Mouse (Mus musculus) liver, postnatal 0 days (tissue): ENCODE measurements around the gene Rgl2. TPM values are rescaled to one million over a fixed set of nuclear protein-coding genes. Genes with fewer than 3 reads are reported as not detected.
"Not testable (repeated sequence)": the region's sequence is repeated elsewhere in the genome, so short reads cannot be mapped to it uniquely, and the experiment has no call there.

Experiments
- ATAC-seq: fragments of 200-750 bp; cut with Nextera tagmentation; 2 replicates; pipeline ENCODE4 v1.8.0; 2017; ENCODE audit warnings: mild to moderate bottlenecking, moderate library complexity
- DNase-seq: peaks from one replicate; pipeline ENCODE4 v3.0.0-alpha.2; 2016
- H3K27ac ChIP-seq: fragments of 300-500 bp; sonication (generic); 2 replicates; pipeline ENCODE4 v1.5.1; 2014; ENCODE audit warnings: antibody characterized with exemption, moderate library complexity, mild to moderate bottlenecking, low read depth
- H3K27me3 ChIP-seq: fragments of 300-500 bp; sonication (generic); 2 replicates; pipeline ENCODE4 v1.6.1; 2014; ENCODE audit warnings: low read length, control low read depth, mixed read lengths; ENCODE audit not compliant: insufficient read depth
- H3K36me3 ChIP-seq: fragments of 300-500 bp; sonication (generic); replicated peaks from 2 replicates; pipeline ENCODE4 v1.6.1; 2014; ENCODE audit warnings: mild to moderate bottlenecking, control low read depth, low read length, moderate library complexity, mixed read lengths; ENCODE audit not compliant: insufficient read depth
- H3K4me1 ChIP-seq: fragments of 300-500 bp; sonication (generic); 2 replicates; pipeline ENCODE4 v1.6.1; 2014; ENCODE audit warnings: antibody characterized with exemption, mild to moderate bottlenecking, control low read depth; ENCODE audit not compliant: insufficient read depth
- H3K4me2 ChIP-seq: fragments of 300-500 bp; sonication (generic); 2 replicates; pipeline ENCODE4 v1.6.1; 2014; ENCODE audit warnings: low read depth, mild to moderate bottlenecking, low read length, moderate library complexity, mixed read lengths
- H3K4me3 ChIP-seq: fragments of 300-500 bp; sonication (generic); 2 replicates; pipeline ENCODE4 v1.5.1; 2014; ENCODE audit warnings: low read depth, low read length
- H3K9ac ChIP-seq: fragments of 300-500 bp; sonication (generic); replicated peaks from 2 replicates; pipeline ENCODE4 v1.6.1; 2014; ENCODE audit warnings: mild to moderate bottlenecking, moderate library complexity
- H3K9me3 ChIP-seq: fragments of 300-500 bp; sonication (generic); 2 replicates; pipeline ENCODE4 v1.6.1; 2016; ENCODE audit warnings: mild to moderate bottlenecking, control low read depth, low read length, mixed read lengths
- CTCF ChIP-seq: sonication (generic); IDR thresholded peaks from 2 replicates; pipeline ENCODE4 v1.5.1; 2016; ENCODE audit warnings: antibody characterized with exemption, low read depth
- WGBS: fragments of 180-500 bp; shearing (Covaris S2); extraction: QIAGEN DNeasy Blood & Tissue Kit; methylation state at CpG from one replicate; pipeline ENCODE4 v1.1.7; 2014; ENCODE audit not compliant: insufficient replicate concordance; 5-methylcytosine and 5-hydroxymethylcytosine counted together
- microRNA-seq: library from miRNA; unstranded; fragments of <30 nt; microRNA quantifications from one replicate; pipeline ENCODE4, GENCODE M21; 2016
- polyA plus RNA-seq: library from polyadenylated mRNA; unstranded; fragments of >200 nt; fragmentation: Nextera tagmentation; extraction: Ambion mirVana; gene quantifications from 2 replicates; pipeline ENCODE4 v1.2.1, GENCODE M21; 2015

Rgl2 gene
- polyA plus RNA-seq, 1 experiment from 2014 or later: 6.8 TPM

GRCm38 (mm10) chr17:33982136-33982535 is 52.8 kb downstream of the Rgl2 start:
- peak; percentile 96 for TF ChIP-seq CTCF
- H3K27ac ChIP-seq, H3K9me3 ChIP-seq, H3K9ac ChIP-seq, H3K27me3 ChIP-seq, ATAC-seq, H3K36me3 ChIP-seq, H3K4me3 ChIP-seq: not testable (repeated sequence)
- WGBS: 4% methylated on average over 8 of the region's 8 CpGs
- DNase-seq: peak; percentile 78
- peaks cover 26% of the 10 kb centered on the region for H3K4me1 ChIP-seq
- peak overlapping the region; percentile 74 for H3K4me2 ChIP-seq

Small RNAs within 50 kb of the gene (microRNA-seq; reads per million reads assigned to microRNA genes)
- not detected for gene Gm27740

Other genes with a start within 250 kb of the Rgl2 start
- 91.9 and 96.6 TPM in 2 replicates for gene Hnrnpm, start 242.7 kb upstream of the Rgl2 start, polyA plus RNA-seq
- 137 and 144 TPM in 2 replicates for gene March2, start 210.9 kb upstream of the Rgl2 start, polyA plus RNA-seq
- 80.4 and 88.9 TPM in 2 replicates for gene Rab11b, start 169.0 kb upstream of the Rgl2 start, polyA plus RNA-seq
- 64.4 and 93.5 TPM in 2 replicates for gene Angptl4, start 147.7 kb upstream of the Rgl2 start, polyA plus RNA-seq
- gene Kank3, start 119.0 kb upstream of the Rgl2 start, polyA plus RNA-seq: 9.4 and 10.6 TPM in 2 replicates
- 699 and 710 TPM in 2 replicates for gene Rps28, start 105.0 kb upstream of the Rgl2 start, polyA plus RNA-seq
- 379 and 389 TPM in 2 replicates for gene Ndufa7, start 105.0 kb upstream of the Rgl2 start, polyA plus RNA-seq
- 16.6 and 17.4 TPM in 2 replicates for gene Cd320, start 86.5 kb upstream of the Rgl2 start, polyA plus RNA-seq
- not detected in 2 replicates for gene Gm7029, start 55.7 kb upstream of the Rgl2 start, polyA plus RNA-seq
- 2.6 and 3.6 TPM in 2 replicates for gene Kifc1, start 38.9 kb upstream of the Rgl2 start, polyA plus RNA-seq
- gene Platr17, start 24.4 kb upstream of the Rgl2 start, polyA plus RNA-seq: 0.41 and 0.54 TPM in 2 replicates
- gene Daxx, start 20.1 kb upstream of the Rgl2 start, polyA plus RNA-seq: 12.6 and 13.0 TPM in 2 replicates
- gene Tapbp, start 13.6 kb upstream of the Rgl2 start, polyA plus RNA-seq: 47.0 and 47.9 TPM in 2 replicates
- 7.1 and 7.9 TPM in 2 replicates for gene Zbtb22, start 13.6 kb upstream of the Rgl2 start, polyA plus RNA-seq
- gene Pfdn6, start 10.8 kb downstream of the Rgl2 start, polyA plus RNA-seq: 82.2 and 85.5 TPM in 2 replicates
- 12.7 and 12.8 TPM in 2 replicates for gene Wdr46, start 11.1 kb downstream of the Rgl2 start, polyA plus RNA-seq
- gene B3galt4, start 21.9 kb downstream of the Rgl2 start, polyA plus RNA-seq: 2.2 and 2.4 TPM in 2 replicates
- gene Vps52, start 26.3 kb downstream of the Rgl2 start, polyA plus RNA-seq: 12.5 and 13.4 TPM in 2 replicates
- 1,510 and 1,549 TPM in 2 replicates for gene Rps18, start 26.5 kb downstream of the Rgl2 start, polyA plus RNA-seq
- 274 and 288 TPM in 2 replicates for gene H2-K1, start 70.8 kb downstream of the Rgl2 start, polyA plus RNA-seq
- gene Ring1, start 95.1 kb downstream of the Rgl2 start, polyA plus RNA-seq: 6.0 and 7.1 TPM in 2 replicates
- 49.1 and 51.6 TPM in 2 replicates for gene H2-Ke6, start 98.5 kb downstream of the Rgl2 start, polyA plus RNA-seq
- gene Slc39a7, start 102.1 kb downstream of the Rgl2 start, polyA plus RNA-seq: 41.3 and 43.4 TPM in 2 replicates
- gene Rxrb, start 102.3 kb downstream of the Rgl2 start, polyA plus RNA-seq: 16.2 and 16.4 TPM in 2 replicates
- gene Col11a2, start 109.9 kb downstream of the Rgl2 start, polyA plus RNA-seq: 0.21 and 0.47 TPM in 2 replicates
- 0.72 and 0.85 TPM in 2 replicates for gene H2-Oa, start 162.8 kb downstream of the Rgl2 start, polyA plus RNA-seq
- 9.7 and 11.9 TPM in 2 replicates for gene H2-DMa, start 190.0 kb downstream of the Rgl2 start, polyA plus RNA-seq
- gene Brd2, start 193.1 kb downstream of the Rgl2 start, polyA plus RNA-seq: 29.2 and 32.5 TPM in 2 replicates
- 1.9 and 2.1 TPM in 2 replicates for gene H2-DMb2, start 213.8 kb downstream of the Rgl2 start, polyA plus RNA-seq
- gene H2-DMb1, start 223.5 kb downstream of the Rgl2 start, polyA plus RNA-seq: 3.9 and 4.0 TPM in 2 replicates